Mouse (Mus musculus): ENCODE results near the gene Ccl21a. TPM values are rescaled to one million over a fixed set of nuclear protein-coding genes. Genes with fewer than 3 reads are reported as not detected.
"Not testable (repeated sequence)": the region's sequence is repeated elsewhere in the genome, so short reads cannot be mapped to it uniquely, and the experiment has no call there.

Gene Ccl21a
- polyA plus RNA-seq (2012; ENCODE audit: insufficient read depth, insufficient read length, missing spikeins) = 6.6 and 36.9 TPM in 2 replicates

- H3K27ac ChIP-seq (replicated peaks; ENCODE audit: low read depth, low read length) = not testable (repeated sequence)
Measured at GRCm38 (mm10) chr4:42773893-42774292, at the start of gene Ccl21a. Gene Ccl21a (minus strand): TSS chr4:42773993.

GRCm38 (mm10) chr4:42756477-42756876, 17.3 kb downstream of the Ccl21a start, which contains the start of gene Ccl19:
Gene Ccl19 (minus strand): TSS chr4:42756577.
- H3K4me3 ChIP-seq (ENCODE audit: insufficient read depth, low read depth, low read length); H3K4me1 ChIP-seq (ENCODE audit: control insufficient read depth, insufficient read depth, insufficient read length, low read length); H3K27ac ChIP-seq (replicated peaks; ENCODE audit: low read depth, low read length): not testable (repeated sequence)

More at GRCm38 (mm10) chr4:42773893-42774292, at the start of gene Ccl21a:
- not testable (repeated sequence) for H3K4me1 ChIP-seq (ENCODE audit: control insufficient read depth, insufficient read depth, insufficient read length, low read length); H3K4me3 ChIP-seq (ENCODE audit: insufficient read depth, low read depth, low read length)

GRCm38 (mm10) chr4:42735245-42735644, 38.5 kb downstream of the Ccl21a start, which contains the start of gene 4930578G10Rik:
Gene 4930578G10Rik (plus strand): TSS chr4:42735545.
- H3K4me1 ChIP-seq (ENCODE audit: control insufficient read depth, insufficient read depth, insufficient read length, low read length); H3K4me3 ChIP-seq (ENCODE audit: insufficient read depth, low read depth, low read length): not testable (repeated sequence)

More at GRCm38 (mm10) chr4:42735245-42735644, 38.5 kb downstream of the Ccl21a start, which contains the start of gene 4930578G10Rik:
- not testable (repeated sequence) for H3K27ac ChIP-seq (replicated peaks; ENCODE audit: low read depth, low read length)

Other genes with a start within 250 kb of the Ccl21a start
- gene Fam205a2, start 245.8 kb downstream of the Ccl21a start, polyA plus RNA-seq (2012; ENCODE audit: insufficient read depth, insufficient read length, missing spikeins) = not detected in 2 replicates
- gene Gm10591, start 161.8 kb downstream of the Ccl21a start, polyA plus RNA-seq (2012; ENCODE audit: insufficient read depth, insufficient read length, missing spikeins) = not detected in 2 replicates
- gene Gm2564, start 144.3 kb downstream of the Ccl21a start, polyA plus RNA-seq (2012; ENCODE audit: insufficient read depth, insufficient read length, missing spikeins) = 3.0 TPM in 1 of 2 replicates, not detected in the other
- gene Ccl27b, start 118.7 kb downstream of the Ccl21a start, polyA plus RNA-seq (2012; ENCODE audit: insufficient read depth, insufficient read length, missing spikeins) = not detected in 2 replicates
- not detected in 2 replicates for gene Il11ra2, start 112.1 kb downstream of the Ccl21a start, polyA plus RNA-seq (2012; ENCODE audit: insufficient read depth, insufficient read length, missing spikeins)
- not detected in 2 replicates for gene 4930578G10Rik, start 38.4 kb downstream of the Ccl21a start, polyA plus RNA-seq (2012; ENCODE audit: insufficient read depth, insufficient read length, missing spikeins)
- gene Ccl19, start 17.4 kb downstream of the Ccl21a start, polyA plus RNA-seq (2012; ENCODE audit: insufficient read depth, insufficient read length, missing spikeins) = not detected in 2 replicates
- gene Fam205a1, start 79.9 kb upstream of the Ccl21a start, polyA plus RNA-seq (2012; ENCODE audit: insufficient read depth, insufficient read length, missing spikeins) = not detected in 2 replicates
- not detected in 2 replicates for gene Gm12394, start 82.8 kb upstream of the Ccl21a start, polyA plus RNA-seq (2012; ENCODE audit: insufficient read depth, insufficient read length, missing spikeins)
- not detected in 2 replicates for gene Fam205c, start 100.2 kb upstream of the Ccl21a start, polyA plus RNA-seq (2012; ENCODE audit: insufficient read depth, insufficient read length, missing spikeins)
- gene Phf24, start 142.7 kb upstream of the Ccl21a start, polyA plus RNA-seq (2012; ENCODE audit: insufficient read depth, insufficient read length, missing spikeins) = not detected in 2 replicates
- 5.4 and 5.8 TPM in 2 replicates for gene Dnajb5, start 175.8 kb upstream of the Ccl21a start, polyA plus RNA-seq (2012; ENCODE audit: insufficient read depth, insufficient read length, missing spikeins)
- gene 1700022I11Rik, start 195.6 kb upstream of the Ccl21a start, polyA plus RNA-seq (2012; ENCODE audit: insufficient read depth, insufficient read length, missing spikeins) = not detected in 2 replicates
- 139 and 156 TPM in 2 replicates for gene Vcp, start 226.5 kb upstream of the Ccl21a start, polyA plus RNA-seq (2012; ENCODE audit: insufficient read depth, insufficient read length, missing spikeins)
- 2.5 and 6.4 TPM in 2 replicates for gene Fancg, start 236.5 kb upstream of the Ccl21a start, polyA plus RNA-seq (2012; ENCODE audit: insufficient read depth, insufficient read length, missing spikeins)

Data from brown adipose tissue, adult 24 weeks (tissue).